Mouse (Mus musculus) yolk sac, embryonic 10.5 days (tissue): ENCODE data around the gene Gm11541.
"Not testable (repeated sequence)": the region's sequence is repeated elsewhere in the genome, so short reads cannot be mapped to it uniquely, and the experiment has no call there.

Experiments
- DNase-seq: peaks from one replicate; pipeline ENCODE4 v3.0.0-alpha.2; 2017; ENCODE audit warnings: low spot score

Gm11541 gene

DNA sequence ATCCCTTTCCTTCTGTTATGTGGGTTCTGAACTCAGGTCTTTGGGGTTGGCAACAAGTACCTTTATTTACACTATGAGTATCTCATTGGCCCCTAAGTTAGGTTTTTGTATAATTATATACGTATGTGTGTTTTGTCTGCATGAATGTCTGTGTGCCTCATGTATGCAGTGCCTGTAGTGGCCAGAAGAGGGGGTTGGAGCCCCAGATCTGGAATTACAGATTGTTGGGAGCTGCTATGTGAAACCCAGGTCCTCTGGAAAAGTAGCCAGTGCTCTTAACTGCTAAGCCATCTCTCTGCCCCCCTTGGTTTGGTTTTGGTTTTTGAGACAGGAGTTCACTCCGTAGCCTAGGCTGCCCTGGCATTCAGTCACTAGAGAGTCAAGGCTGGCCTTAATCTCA is 7.2 kb downstream of the Gm11541 start:
- DNase-seq: no peak

GRCm38 (mm10) chr11:94695508-94695907 is 8.8 kb downstream of the Gm11541 start:
- DNase-seq: no peak

DNA sequence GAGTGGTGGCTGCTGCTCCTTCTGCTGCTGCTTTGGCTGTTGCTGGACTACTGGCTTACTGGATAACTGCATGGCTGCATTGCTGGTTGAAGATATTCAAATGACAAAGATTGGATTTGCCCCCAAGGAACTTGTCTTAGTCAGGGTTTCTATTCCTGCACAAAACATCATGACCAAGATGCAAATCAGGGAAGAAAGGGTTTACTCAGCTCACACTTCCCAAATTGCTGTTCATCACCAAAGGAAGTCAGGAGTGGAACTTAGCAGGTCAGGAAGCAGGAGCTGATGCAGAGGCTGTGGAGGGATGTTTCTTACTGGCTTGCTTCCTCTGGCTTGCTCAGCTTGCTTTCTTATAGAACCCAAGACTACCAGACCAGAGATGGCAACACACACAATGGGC is 11.8 kb downstream of the Gm11541 start:
- not testable (repeated sequence) for DNase-seq

DNA sequence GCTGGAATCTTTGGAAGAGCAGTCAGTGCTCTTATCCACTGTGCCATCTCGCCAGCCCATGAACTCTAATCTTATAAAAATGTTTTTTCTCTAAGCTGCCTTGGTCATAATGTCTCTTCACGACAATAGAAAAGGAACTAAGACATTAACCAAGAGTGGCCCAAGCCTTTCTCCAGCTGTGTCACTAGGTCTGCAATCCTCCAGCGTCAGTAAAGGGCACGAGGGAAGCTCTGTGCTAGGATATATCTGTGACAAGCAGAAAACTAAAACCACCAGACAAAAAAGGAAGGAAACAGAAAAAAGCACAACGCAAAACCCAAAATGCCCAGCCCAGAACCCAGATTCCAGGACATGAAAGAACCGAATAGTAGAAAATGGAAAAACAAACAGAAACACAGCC is 17.1 kb downstream of the Gm11541 start:
- no peak for DNase-seq

- no peak for DNase-seq
These were observed 21.9 kb downstream of the Gm11541 start for GRCm38 (mm10) chr11:94682427-94682826.

GRCm38 (mm10) chr11:94681640-94682039 is 22.7 kb downstream of the Gm11541 start:
- no peak for DNase-seq

- DNase-seq: no peak
These were observed 23.7 kb downstream of the Gm11541 start for GRCm38 (mm10) chr11:94680639-94681038.

GRCm38 (mm10) chr11:94677607-94678145 is 26.6 kb downstream of the Gm11541 start:
- DNase-seq: no peak

- peak; percentile 88 for DNase-seq
These were observed 27.3 kb downstream of the Gm11541 start, which contains the start of gene Xylt2 for GRCm38 (mm10) chr11:94676754-94677606. Gene Xylt2 (minus strand): TSS chr11:94677515.

GRCm38 (mm10) chr11:94676308-94676707 is 28.0 kb downstream of the Gm11541 start:
- no peak for DNase-seq

GRCm38 (mm10) chr11:94675446-94675845 is 28.9 kb downstream of the Gm11541 start:
- no peak for DNase-seq

DNA sequence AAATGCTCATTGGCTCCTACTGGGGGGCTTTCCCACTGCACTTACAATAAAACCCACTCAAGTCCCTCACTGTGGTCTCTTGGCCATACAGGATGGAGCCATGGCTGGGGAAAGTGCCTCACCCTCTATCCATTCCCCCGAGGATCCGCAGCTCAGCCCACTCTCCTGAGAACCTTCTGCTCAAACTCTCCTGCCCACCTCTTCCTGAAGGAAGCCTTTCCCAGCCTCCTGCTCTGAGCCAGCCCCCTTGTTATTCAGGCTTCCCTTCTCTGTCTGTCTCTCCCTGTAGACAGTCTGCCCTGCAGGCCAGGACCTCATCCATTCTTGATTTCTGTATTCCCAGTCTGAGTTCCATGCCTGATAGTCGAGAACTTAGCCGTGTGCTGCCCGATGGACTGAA is 29.3 kb downstream of the Gm11541 start:
- DNase-seq: no peak

DNA sequence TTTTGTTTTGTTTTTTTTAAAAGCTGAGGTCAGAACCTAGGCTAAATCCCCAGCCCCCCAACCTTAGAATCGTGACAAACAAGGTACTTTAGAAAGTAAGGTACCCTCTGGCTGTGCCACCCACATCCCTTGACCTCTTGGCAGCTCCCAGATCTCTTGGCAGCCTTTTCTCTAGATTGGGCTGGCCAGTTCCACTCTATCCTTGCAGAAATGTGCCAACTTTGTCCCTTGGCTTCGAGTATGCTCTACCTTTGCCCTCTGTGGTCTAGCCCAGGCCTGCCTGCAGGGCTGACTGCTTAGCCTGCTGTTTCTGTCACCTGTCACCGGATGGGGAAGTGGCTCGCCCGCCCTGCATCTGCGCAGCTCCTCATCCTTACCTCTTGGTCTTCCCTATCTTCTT is 39.0 kb downstream of the Gm11541 start:
- DNase-seq: no peak

DNA sequence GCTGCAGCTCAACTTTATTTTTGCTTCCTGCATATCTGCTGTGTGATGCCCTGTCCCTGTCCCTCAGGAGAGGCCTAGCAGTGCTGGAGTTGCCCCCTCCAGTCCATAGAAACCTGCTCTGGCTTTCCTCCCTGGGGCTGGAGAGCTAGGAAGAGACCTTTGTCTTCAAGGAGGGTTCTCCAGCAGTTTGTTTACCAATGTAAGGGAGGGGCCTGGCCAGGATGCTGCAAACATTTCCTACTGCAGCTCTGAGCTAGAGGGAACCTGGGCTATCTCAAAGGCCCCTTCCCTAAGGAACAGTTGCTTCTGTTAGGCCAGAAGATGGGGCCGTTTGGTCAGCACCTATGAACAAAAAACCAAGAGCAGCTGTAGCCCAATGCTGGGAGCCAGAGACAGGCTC is 43.0 kb downstream of the Gm11541 start:
- peak; percentile 72 for DNase-seq

- DNase-seq: peak; percentile 91
These were observed 50.4 kb downstream of the Gm11541 start, which contains the start of the genes Mrpl27 and Eme1 for GRCm38 (mm10) chr11:94653663-94654436. Gene Mrpl27 (plus strand): TSS chr11:94653767. Gene Eme1 (minus strand): TSS chr11:94653964.

GRCm38 (mm10) chr11:94652973-94653372 is 51.3 kb downstream of the Gm11541 start:
- no peak for DNase-seq

DNA sequence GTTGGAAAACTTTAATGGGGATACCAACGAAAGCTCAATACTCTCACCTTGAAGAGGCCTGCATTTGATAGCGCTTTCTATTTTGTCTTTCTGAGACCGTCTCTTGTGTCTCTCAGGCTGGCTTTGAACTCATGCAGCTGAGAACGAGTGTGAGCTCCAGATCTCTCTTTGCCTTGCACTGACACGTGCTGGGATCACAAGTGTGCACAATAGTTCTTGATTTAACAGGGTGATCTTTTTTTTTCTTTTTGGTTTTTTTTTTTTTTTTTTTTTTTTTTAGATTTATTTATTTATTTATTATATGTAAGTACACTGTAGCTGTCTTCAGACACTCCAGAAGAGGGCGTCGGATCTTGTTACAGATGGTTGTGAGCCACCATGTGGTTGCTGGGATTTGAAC is 53.1 kb downstream of the Gm11541 start:
- not testable (repeated sequence) for DNase-seq

DNA sequence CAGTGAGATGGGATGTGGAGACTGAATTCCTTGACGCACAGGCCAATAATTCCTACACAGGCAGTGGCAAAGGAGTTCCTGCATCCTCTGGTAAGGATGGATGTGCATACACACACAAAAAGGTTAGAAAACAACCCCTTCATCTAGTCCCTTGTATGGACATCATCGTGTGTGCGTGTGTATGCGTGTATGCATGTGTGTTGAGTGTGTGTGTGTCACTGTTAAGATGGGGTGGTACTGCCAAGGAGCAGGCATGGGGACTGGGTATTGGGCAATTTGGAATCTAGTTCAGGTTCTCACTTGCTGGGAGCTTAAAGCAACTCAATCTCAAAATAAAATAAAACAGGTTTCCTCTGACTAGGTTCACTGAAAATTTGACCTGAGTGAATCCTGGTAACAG is 57.8 kb downstream of the Gm11541 start:
- DNase-seq: no peak
